Mouse (Mus musculus): Measurements from ENCODE around the gene Smim14.

The Smim14 gene

GRCm38 (mm10) chr5:65459454-65459853, 77.5 kb downstream of the Smim14 start:
- no peak for DNase-seq (ENCODE audit: low spot score)

DNA sequence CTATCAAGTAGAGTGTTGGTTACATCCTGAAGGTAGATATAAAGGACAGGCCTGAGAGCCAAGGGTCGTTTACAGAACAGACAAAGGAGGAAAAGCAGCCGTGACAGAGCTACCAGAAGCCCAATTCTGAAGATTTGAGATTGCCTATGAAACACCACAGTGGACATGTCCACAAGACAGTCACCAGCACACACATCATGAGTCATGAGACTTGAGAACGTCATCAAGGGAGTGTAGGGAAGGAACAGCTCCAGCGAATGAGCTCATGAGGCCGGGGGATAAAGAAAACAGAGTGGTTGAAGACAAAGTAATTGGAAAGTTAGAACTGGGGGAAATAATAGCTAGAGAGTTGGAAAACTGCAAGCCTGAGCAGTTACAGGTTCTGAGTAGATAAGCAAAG, 79.1 kb downstream of the Smim14 start:
- DNase-seq (ENCODE audit: low spot score), result no peak

GRCm38 (mm10) chr5:65457086-65457827, 79.7 kb downstream of the Smim14 start:
- DNase-seq (ENCODE audit: low spot score), result no peak

GRCm38 (mm10) chr5:65454771-65455170, 82.2 kb downstream of the Smim14 start:
- DNase-seq (ENCODE audit: low spot score), result no peak

DNA sequence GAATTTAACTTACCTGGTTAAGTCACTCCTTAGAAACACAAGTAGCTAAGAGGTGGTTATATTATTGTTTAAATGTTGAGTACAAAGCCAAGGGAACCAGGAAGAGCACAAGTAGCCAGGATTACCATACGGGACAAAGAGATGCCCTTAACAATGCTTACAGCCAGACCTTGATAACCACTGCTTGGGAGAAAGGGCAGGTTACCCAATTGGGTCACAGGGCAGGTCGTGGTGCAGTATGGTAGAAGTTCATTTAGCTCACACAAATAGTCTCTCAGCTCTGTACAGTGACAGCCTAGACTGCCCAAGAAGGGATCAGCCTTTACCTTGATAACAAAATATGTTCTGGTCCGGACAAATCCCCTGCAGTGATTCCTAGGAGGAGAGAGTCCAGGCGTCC, 88.0 kb downstream of the Smim14 start:
- no peak for DNase-seq (ENCODE audit: low spot score)

- DNase-seq (ENCODE audit: low spot score), result no peak
These were observed 89.2 kb downstream of the Smim14 start for GRCm38 (mm10) chr5:65447826-65448225.

DNA sequence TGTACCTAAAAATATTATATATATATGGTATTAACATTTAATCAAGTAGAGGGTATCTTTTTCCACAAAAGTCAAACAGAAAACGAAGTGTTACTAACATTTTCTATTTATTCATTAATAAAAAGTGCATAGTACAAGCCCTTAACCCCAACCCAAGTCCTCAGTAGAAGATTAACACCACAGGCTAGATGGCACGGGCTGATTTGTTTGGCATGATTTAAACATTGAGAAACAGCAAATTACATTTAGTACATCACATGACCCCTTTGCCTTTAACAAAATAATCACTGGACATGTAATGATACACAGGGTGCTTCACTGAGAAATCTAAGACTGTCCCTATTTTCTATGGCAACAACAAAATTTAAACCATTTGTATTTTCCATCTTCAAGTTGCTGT, 90.2 kb downstream of the Smim14 start:
- DNase-seq (ENCODE audit: low spot score), result no peak

GRCm38 (mm10) chr5:65444981-65445380, 92.0 kb downstream of the Smim14 start:
- DNase-seq (ENCODE audit: low spot score), result no peak

DNA sequence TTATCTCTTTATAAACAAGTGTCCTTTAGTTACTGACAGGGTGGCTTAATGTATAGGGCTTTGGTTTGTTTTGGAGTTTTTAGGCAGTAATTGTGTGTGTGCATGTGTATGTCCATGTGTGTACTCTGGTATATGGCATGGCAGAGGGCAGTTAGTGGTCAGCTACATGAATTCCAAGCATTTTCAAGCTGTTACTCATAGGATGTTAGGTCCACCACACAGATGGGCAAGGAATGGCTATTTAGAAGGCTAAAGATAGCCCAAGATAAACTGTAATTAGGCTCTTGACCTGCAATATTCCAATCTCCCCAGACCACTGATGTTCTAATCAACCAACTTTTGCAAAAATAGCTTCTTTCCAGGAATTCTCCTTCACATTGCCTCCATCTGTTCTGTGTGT, 98.9 kb downstream of the Smim14 start:
- no peak for DNase-seq (ENCODE audit: low spot score)

DNA sequence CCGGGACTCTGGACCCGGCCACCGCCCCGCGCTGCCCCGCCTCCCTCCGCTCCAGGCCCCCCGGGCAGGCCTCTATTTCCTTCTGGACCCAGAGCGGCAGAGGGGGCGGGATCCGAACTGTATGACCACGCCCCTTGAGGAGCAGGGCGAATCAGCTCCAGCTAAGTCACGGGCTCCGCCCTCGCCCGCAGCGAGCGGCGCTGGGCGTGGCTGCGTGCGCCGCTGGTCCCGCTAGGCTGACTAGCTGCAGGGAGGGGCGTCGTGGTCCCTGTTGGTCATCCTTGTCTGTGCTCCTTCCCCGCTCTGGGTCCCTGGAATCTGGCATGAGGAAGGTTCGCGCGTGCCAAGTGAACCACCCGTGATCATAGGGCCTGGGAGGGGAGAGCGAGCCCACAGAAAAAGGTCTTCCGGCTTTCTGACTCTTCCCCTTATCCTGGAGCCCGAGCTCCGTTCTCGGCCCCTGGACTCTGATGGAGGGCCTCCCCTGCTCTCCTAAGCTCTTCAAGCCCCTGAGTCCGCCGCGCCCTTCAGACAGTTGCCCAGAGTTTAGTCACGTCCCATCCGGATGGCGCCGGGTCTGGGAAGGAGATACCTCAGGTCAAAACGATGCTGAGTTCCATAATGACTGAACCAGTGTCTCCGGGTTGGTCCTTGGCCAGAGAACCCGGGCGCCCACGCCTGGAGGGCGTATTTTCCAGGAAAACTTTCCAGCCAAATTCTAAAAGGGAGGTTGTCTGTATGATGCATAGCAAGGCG, 101.0 kb downstream of the Smim14 start, which contains the start of gene Ugdh:
TSS of gene Ugdh (minus strand) at position 144 of the 756 bp plus-strand sequence.
- DNase-seq (ENCODE audit: low spot score), result peak; percentile 99

DNA sequence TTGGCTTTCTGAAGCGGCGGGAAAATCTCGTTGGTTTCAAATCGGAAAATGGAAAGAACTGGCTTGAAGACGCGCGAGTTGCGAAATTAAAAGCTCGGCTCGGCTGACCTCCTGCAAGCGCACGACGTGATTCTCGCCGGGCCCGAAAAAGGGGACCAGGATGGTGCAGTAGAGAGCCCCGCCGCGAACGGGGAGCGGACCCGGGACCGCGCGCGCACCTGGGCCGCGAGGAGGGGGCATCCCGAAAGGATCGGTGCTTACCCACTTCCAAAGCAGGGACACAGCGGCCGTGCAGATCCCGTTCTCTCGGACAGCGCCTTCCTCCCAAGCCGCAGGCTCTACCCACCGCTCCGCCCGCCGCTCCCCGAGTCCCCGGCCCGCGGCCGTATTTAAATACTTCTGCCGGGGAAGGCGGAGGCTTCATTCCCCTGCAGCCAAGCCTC, 101.6 kb downstream of the Smim14 start:
- DNase-seq (ENCODE audit: low spot score), result no peak

GRCm38 (mm10) chr5:65434471-65435362, 102.3 kb downstream of the Smim14 start:
- no peak for DNase-seq (ENCODE audit: low spot score)

DNA sequence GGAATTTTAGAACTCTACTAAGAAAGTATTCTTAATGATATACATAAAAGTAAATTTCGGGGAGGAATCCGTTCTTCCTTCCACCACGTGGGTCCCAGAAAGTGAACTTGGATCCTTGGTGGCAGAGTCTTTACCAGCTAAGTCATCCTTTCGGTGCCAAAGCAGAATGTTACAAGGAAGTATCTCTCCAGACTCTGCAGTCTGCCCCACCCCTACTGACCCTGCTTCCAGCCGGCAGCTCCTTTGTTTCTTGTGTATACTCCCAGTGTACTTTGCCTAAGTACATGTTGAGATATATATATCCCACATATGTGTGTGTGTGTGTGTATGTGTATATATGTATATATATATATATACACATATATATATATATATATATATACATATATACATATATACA, 107.5 kb downstream of the Smim14 start:
- no peak for DNase-seq (ENCODE audit: low spot score)

GRCm38 (mm10) chr5:65428321-65428720, 108.7 kb downstream of the Smim14 start:
- DNase-seq (ENCODE audit: low spot score), result no peak

DNA sequence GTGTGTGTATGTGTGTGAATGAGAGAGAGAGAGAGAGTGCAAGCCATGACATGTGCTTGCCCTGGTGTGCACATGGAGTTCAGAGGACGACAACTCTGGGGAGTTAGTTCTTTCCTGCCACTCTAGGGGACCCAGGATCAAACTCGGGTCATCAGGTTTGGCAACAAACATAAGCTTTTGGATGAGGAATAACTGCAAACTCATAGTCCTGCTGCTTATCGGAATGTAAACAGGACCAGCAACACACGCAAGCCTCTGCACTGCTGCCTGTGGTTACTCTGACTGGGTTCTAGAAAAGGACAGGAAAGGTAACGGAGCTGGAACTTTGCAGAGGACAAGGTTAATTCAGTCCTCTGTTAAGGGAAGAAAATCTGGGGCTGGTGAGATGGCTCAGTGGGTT, 111.7 kb downstream of the Smim14 start:
- no peak for DNase-seq (ENCODE audit: low spot score)

- DNase-seq (ENCODE audit: low spot score), result no peak
These were observed 112.8 kb downstream of the Smim14 start for GRCm38 (mm10) chr5:65424215-65424614.

DNA sequence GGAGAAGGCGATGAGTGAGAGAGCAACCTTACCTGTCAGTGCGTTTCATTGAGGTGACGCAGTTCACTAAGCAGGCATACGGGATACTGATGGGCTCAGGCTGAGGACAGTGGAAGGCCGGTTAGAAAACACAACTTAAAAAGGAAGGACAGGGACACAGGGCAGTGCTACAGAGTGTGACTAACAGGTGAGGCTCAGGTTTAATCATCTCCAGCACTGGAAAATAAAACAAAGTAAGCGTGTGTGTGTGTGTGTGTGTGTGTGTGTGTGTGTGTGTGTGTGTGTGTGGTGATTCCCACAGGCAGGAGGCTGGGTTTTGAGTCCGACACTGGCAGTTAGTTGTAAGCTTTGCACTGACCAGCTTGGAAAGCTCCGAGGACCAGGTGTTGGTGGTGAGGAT, 114.2 kb downstream of the Smim14 start:
- DNase-seq (ENCODE audit: low spot score), result no peak

GRCm38 (mm10) chr5:65420822-65421221, 116.2 kb downstream of the Smim14 start:
- DNase-seq (ENCODE audit: low spot score), result no peak

DNA sequence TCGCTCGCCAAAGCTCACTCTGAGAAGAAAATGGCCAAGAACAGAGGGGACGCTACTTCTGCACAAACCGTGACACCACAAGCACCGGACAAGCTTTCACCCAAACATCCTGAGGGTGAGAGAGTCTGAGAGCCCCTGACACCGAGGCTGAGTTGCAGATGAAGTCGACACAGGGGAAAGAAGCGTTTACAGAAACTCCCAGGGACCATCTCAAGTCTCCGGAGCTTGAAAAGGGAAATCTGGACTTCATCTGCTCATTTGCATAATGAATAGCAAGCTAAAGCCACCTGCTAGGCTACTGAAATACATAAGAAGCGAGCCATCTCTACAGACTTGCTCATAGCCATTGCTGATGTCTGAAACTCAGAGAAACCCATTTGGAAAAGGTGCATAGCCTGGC, 117.8 kb downstream of the Smim14 start:
- DNase-seq (ENCODE audit: low spot score), result no peak

DNA sequence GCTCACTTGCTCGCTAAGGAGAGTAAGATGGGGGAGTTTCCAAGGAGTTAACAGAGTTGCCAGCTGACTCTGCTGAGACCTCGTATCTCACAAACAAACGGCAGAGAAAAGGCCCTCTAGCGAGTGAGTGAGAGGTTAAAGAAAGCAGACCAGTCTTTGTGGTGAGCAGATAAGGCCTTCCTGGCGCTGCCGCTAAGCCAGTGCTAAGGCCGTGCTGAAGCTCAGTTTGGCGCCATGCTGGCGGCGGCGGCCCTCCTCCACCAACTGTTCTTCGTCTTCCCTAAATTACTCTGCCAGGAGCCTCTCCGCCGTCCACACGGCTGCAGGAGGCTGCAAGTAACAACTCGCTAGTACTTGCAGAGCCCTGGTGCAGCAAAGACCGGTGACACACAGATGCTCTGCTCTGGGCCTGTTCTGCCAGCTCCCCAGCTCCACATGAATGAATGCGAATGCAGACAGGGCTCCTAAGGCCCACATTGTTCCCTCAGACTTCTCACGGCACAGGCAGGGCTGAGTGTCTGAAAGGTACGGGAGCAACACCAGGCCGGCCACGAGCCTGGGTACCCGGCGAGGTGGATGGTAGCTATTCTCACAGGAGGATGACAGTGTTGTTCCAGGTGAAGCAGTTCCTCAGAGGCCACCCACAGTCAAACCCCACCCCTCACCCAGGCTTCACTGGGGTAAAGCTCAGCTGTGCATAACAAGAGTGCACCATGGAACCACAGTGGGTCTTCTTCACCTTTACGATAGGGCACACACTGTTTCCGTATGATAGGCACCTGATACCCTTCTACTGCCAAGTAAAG, 121.1 kb downstream of the Smim14 start:
- peak; percentile 49 for DNase-seq (ENCODE audit: low spot score)

DNA sequence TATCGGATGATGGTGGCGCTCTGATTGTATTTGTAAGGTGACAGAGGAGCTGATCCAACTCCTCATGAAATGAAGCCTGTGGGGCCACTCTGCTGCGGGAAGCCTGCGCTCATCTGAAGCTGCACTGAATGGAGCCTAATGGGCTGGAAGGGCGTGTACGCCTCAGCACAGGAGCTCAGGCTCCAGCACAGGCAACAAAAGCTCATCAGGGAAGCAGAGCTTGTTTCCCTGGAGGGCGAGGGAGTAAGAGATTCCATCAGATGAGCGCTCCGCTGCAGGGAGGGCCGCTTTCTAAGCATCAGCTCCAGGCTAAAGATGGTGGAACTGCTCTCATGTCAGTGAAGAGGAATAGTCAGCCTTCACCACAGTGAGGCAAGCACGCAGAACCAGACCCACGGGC, 129.0 kb downstream of the Smim14 start:
- DNase-seq (ENCODE audit: low spot score), result no peak
